Mouse (Mus musculus) MEL-GATA-1-ER (cell line): Measurements from ENCODE around the gene Erich4.
A peak's percentile ranks its signal among the peaks of the same experiment; 100 is the strongest.

ENCODE experiments used
- DNase-seq: peaks from one replicate; pipeline ENCODE4 v3.0.0-alpha.2; 2012; ENCODE audit warnings: low read depth; ENCODE audit errors: extremely low read depth

Erich4 gene

GRCm38 (mm10) chr7:25615706-25616011 is at the start of gene Erich4:
TSS of gene Erich4 (minus strand) at chr7:25615892.
- DNase-seq: no peak

GRCm38 (mm10) chr7:25658657-25659472 is 43.2 kb upstream of the Erich4 start, which contains the start of the genes Bckdha and Exosc5:
TSS of gene Bckdha (minus strand) at chr7:25658981.
TSS of gene Exosc5 (plus strand) at chr7:25659164.
- peak; percentile 98 for DNase-seq

GRCm38 (mm10) chr7:25657785-25658184 is 42.1 kb upstream of the Erich4 start:
- DNase-seq: no peak

GRCm38 (mm10) chr7:25655601-25656428 is 40.1 kb upstream of the Erich4 start:
- DNase-seq: no peak

- no peak for DNase-seq
Observed at GRCm38 (mm10) chr7:25652244-25652759, 36.6 kb upstream of the Erich4 start.

GRCm38 (mm10) chr7:25651281-25651680 is 35.6 kb upstream of the Erich4 start:
- no peak for DNase-seq

GRCm38 (mm10) chr7:25649839-25650238 is 34.1 kb upstream of the Erich4 start:
- no peak for DNase-seq

GRCm38 (mm10) chr7:25647574-25648123 is 32.0 kb upstream of the Erich4 start:
- no peak for DNase-seq

- DNase-seq: no peak
Observed at GRCm38 (mm10) chr7:25645074-25645473, 29.4 kb upstream of the Erich4 start.

GRCm38 (mm10) chr7:25644631-25645030 is 28.9 kb upstream of the Erich4 start:
- DNase-seq: no peak

GRCm38 (mm10) chr7:25644136-25644535 is 28.4 kb upstream of the Erich4 start:
- DNase-seq: no peak

- no peak for DNase-seq
Observed at GRCm38 (mm10) chr7:25639754-25640153, 24.1 kb upstream of the Erich4 start.

- no peak for DNase-seq
Observed at GRCm38 (mm10) chr7:25637099-25637498, 21.4 kb upstream of the Erich4 start.

GRCm38 (mm10) chr7:25636373-25636772 is 20.7 kb upstream of the Erich4 start:
- DNase-seq: no peak

GRCm38 (mm10) chr7:25632679-25633078 is 17.0 kb upstream of the Erich4 start:
- DNase-seq: no peak

GRCm38 (mm10) chr7:25628323-25628620 is 12.6 kb upstream of the Erich4 start:
- no peak for DNase-seq

GRCm38 (mm10) chr7:25627431-25628322 is 12.0 kb upstream of the Erich4 start:
- DNase-seq: no peak

GRCm38 (mm10) chr7:25626509-25627430 is 11.1 kb upstream of the Erich4 start, which contains the start of gene B3gnt8:
TSS of gene B3gnt8 (plus strand) at chr7:25626654.
- DNase-seq: no peak

- DNase-seq: peak; percentile 40
Observed at GRCm38 (mm10) chr7:25625594-25626250, 10.0 kb upstream of the Erich4 start.
